Mouse (Mus musculus) heart, embryonic 10.5 days (tissue): ENCODE data around the gene Cab39. TPM values are rescaled to one million over a fixed set of nuclear protein-coding genes. Genes with fewer than 3 reads are reported as not detected.
"Not testable (repeated sequence)": the region's sequence is repeated elsewhere in the genome, so short reads cannot be mapped to it uniquely, and the experiment has no call there.

ENCODE experiments used
- DNase-seq: peaks from one replicate; pipeline ENCODE4 v3.0.0-alpha.2; 2017; ENCODE audit warnings: low spot score
- H3K27ac ChIP-seq: fragments of 300-500 bp; sonication (generic); 2 replicates; pipeline ENCODE4 v1.5.1; 2016; ENCODE audit warnings: mild to moderate bottlenecking
- H3K27me3 ChIP-seq: fragments of 300-500 bp; sonication (generic); 2 replicates; pipeline ENCODE4 v1.6.1; 2016; ENCODE audit warnings: mild to moderate bottlenecking; ENCODE audit not compliant: poor library complexity, insufficient read depth, severe bottlenecking
- H3K36me3 ChIP-seq: fragments of 300-500 bp; sonication (generic); 2 replicates; pipeline ENCODE4 v1.6.1; 2016; ENCODE audit warnings: mild to moderate bottlenecking, moderate library complexity
- H3K4me1 ChIP-seq: fragments of 300-500 bp; sonication (generic); 2 replicates; pipeline ENCODE4 v1.6.1; 2016; ENCODE audit warnings: mild to moderate bottlenecking
- H3K4me3 ChIP-seq: fragments of 300-500 bp; sonication (generic); 2 replicates; pipeline ENCODE4 v1.5.1; 2016; ENCODE audit warnings: mild to moderate bottlenecking, moderate library complexity
- H3K9me3 ChIP-seq: fragments of 300-500 bp; sonication (generic); 2 replicates; pipeline ENCODE4 v1.6.1; 2016; ENCODE audit warnings: mild to moderate bottlenecking, moderate library complexity
- WGBS: fragments of 180-500 bp; shearing (Covaris S2); methylation state at CpG from one replicate; pipeline ENCODE4 v1.1.7; 2016; 5-methylcytosine and 5-hydroxymethylcytosine counted together
- polyA plus RNA-seq: library from polyadenylated mRNA; unstranded; fragments of >200 nt; fragmentation: Nextera tagmentation; extraction: Ambion mirVana; gene quantifications from 2 replicates; pipeline ENCODE4 v1.2.1, GENCODE M21; 2016

The Cab39 gene
- polyA plus RNA-seq, 1 experiment from 2014 or later, result 31.6 TPM

GRCm38 (mm10) chr1:85799776-85800175 lies 6.5 kb downstream of the Cab39 start:
- Histone ChIP-seq H3K9me3 (no peaks in the 10 kb centered on the region), H3K36me3 (peaks cover 7% of the 10 kb centered on the region; the same call in 1 of the 2 replicates), H3K27ac (no peak overlapping the region), H3K27me3 (no peaks in the 10 kb centered on the region), H3K4me3 (no peak overlapping the region), H3K4me1 (peaks cover 4% of the 10 kb centered on the region; the same call in 1 of the 2 replicates)
- WGBS, result 88% methylated on average over 1 of the region's 1 CpGs
- no peak for DNase-seq

- no peak for DNase-seq
- no peaks in the 10 kb centered on the region for H3K9me3 ChIP-seq
- H3K27ac ChIP-seq, result no peak overlapping the region
- no peak overlapping the region for H3K4me3 ChIP-seq
- WGBS, result 96% methylated on average over 1 of the region's 1 CpGs
- H3K4me1 ChIP-seq, result peaks cover 3% of the 10 kb centered on the region; the same call in 1 of the 2 replicates
- H3K36me3 ChIP-seq, result no peaks in the 10 kb centered on the region
- H3K27me3 ChIP-seq, result no peaks in the 10 kb centered on the region
These were observed 9.3 kb downstream of the Cab39 start for GRCm38 (mm10) chr1:85802517-85802916.

GRCm38 (mm10) chr1:85804551-85804950 lies 11.3 kb downstream of the Cab39 start:
- WGBS, result 87% methylated on average over 8 of the region's 8 CpGs
- no peak for DNase-seq
- H3K9me3 ChIP-seq, result no peaks in the 10 kb centered on the region

GRCm38 (mm10) chr1:85809256-85809655 lies 16.0 kb downstream of the Cab39 start:
- Histone ChIP-seq H3K4me3 (no peak overlapping the region), H3K4me1 (peaks cover 32% of the 10 kb centered on the region; the same call in 1 of the 2 replicates)
- 83% methylated on average over 4 of the region's 4 CpGs for WGBS

More at GRCm38 (mm10) chr1:85804551-85804950, 11.3 kb downstream of the Cab39 start:
- no peaks in the 10 kb centered on the region for H3K36me3 ChIP-seq
- H3K27me3 ChIP-seq, result no peaks in the 10 kb centered on the region
- no peak overlapping the region for H3K4me3 ChIP-seq
- no peak overlapping the region for H3K27ac ChIP-seq
- H3K4me1 ChIP-seq, result peaks cover 6% of the 10 kb centered on the region; the same call in 1 of the 2 replicates

GRCm38 (mm10) chr1:85810343-85810742 lies 17.1 kb downstream of the Cab39 start:
- Histone ChIP-seq H3K27me3 (no peaks in the 10 kb centered on the region), H3K27ac (no peak overlapping the region), H3K9me3 (no peaks in the 10 kb centered on the region), H3K4me3 (no peak overlapping the region), H3K36me3 (no peaks in the 10 kb centered on the region), H3K4me1 (peaks cover 35% of the 10 kb centered on the region; the same call in 1 of the 2 replicates)
- DNase-seq, result no peak
- 72% methylated on average over 2 of the region's 2 CpGs for WGBS

More at GRCm38 (mm10) chr1:85809256-85809655, 16.0 kb downstream of the Cab39 start:
- DNase-seq, result no peak
- Histone ChIP-seq H3K36me3 (no peaks in the 10 kb centered on the region), H3K27me3 (no peaks in the 10 kb centered on the region), H3K9me3 (no peaks in the 10 kb centered on the region), H3K27ac (no peak overlapping the region)

GRCm38 (mm10) chr1:85810787-85811186 lies 17.5 kb downstream of the Cab39 start:
- no peak overlapping the region for H3K27ac ChIP-seq
- H3K36me3 ChIP-seq, result no peaks in the 10 kb centered on the region
- H3K4me1 ChIP-seq, result peaks cover 35% of the 10 kb centered on the region; the same call in 1 of the 2 replicates
- H3K9me3 ChIP-seq, result no peaks in the 10 kb centered on the region
- no peak for DNase-seq
- H3K4me3 ChIP-seq, result no peak overlapping the region
- WGBS, result 93% methylated on average over 2 of the region's 2 CpGs
- H3K27me3 ChIP-seq, result no peaks in the 10 kb centered on the region

- not testable (repeated sequence) for H3K9me3 ChIP-seq, DNase-seq
- H3K4me1 ChIP-seq, result peaks cover 32% of the 10 kb centered on the region; the same call in 1 of the 2 replicates
These were observed 21.0 kb downstream of the Cab39 start for GRCm38 (mm10) chr1:85814213-85814612.

GRCm38 (mm10) chr1:85818121-85818520 lies 24.9 kb downstream of the Cab39 start:
- Histone ChIP-seq H3K27me3 (no peaks in the 10 kb centered on the region), H3K4me3 (no peak overlapping the region), H3K9me3 (no peaks in the 10 kb centered on the region), H3K27ac (no peak overlapping the region), H3K36me3 (peaks cover 34% of the 10 kb centered on the region), H3K4me1 (peaks cover 24% of the 10 kb centered on the region; the same call in 1 of the 2 replicates)
- WGBS, result 90% methylated on average over 6 of the region's 6 CpGs
- DNase-seq, result no peak

More at GRCm38 (mm10) chr1:85814213-85814612, 21.0 kb downstream of the Cab39 start:
- not testable (repeated sequence) for H3K27me3 ChIP-seq, H3K27ac ChIP-seq, H3K4me3 ChIP-seq
- peaks cover 12% of the 10 kb centered on the region for H3K36me3 ChIP-seq

- H3K4me1 ChIP-seq, result peaks cover 10% of the 10 kb centered on the region; the same call in 1 of the 2 replicates
- no peak for DNase-seq
- H3K4me3 ChIP-seq, result no peak overlapping the region
- no peak overlapping the region for H3K27ac ChIP-seq
- H3K36me3 ChIP-seq, result peaks cover 40% of the 10 kb centered on the region
- 95% methylated on average over 1 of the region's 1 CpGs for WGBS
- H3K9me3 ChIP-seq, result no peaks in the 10 kb centered on the region
- no peaks in the 10 kb centered on the region for H3K27me3 ChIP-seq
These were observed 26.5 kb downstream of the Cab39 start for GRCm38 (mm10) chr1:85819695-85820094.

- H3K4me3 ChIP-seq, result no peak overlapping the region
- H3K27ac ChIP-seq, result no peak overlapping the region
- no peak for DNase-seq
- H3K27me3 ChIP-seq, result no peaks in the 10 kb centered on the region
- WGBS, result 68% methylated on average over 8 of the region's 8 CpGs
- peaks cover 10% of the 10 kb centered on the region; the same call in 1 of the 2 replicates for H3K4me1 ChIP-seq
- H3K9me3 ChIP-seq, result no peaks in the 10 kb centered on the region
- peaks cover 49% of the 10 kb centered on the region for H3K36me3 ChIP-seq
These were observed 29.0 kb downstream of the Cab39 start for GRCm38 (mm10) chr1:85822239-85822638.

GRCm38 (mm10) chr1:85824905-85825304 lies 31.7 kb downstream of the Cab39 start:
- Histone ChIP-seq H3K36me3 (peaks cover 38% of the 10 kb centered on the region), H3K27me3 (no peaks in the 10 kb centered on the region), H3K27ac (no peak overlapping the region), H3K9me3 (no peaks in the 10 kb centered on the region), H3K4me1 (peaks cover 10% of the 10 kb centered on the region; the same call in 1 of the 2 replicates), H3K4me3 (no peak overlapping the region)
- no peak for DNase-seq
- WGBS, result 88% methylated on average over 3 of the region's 3 CpGs

GRCm38 (mm10) chr1:85827166-85827565 lies 33.9 kb downstream of the Cab39 start:
- DNase-seq, result no peak
- Histone ChIP-seq H3K4me3 (no peak overlapping the region), H3K27me3 (no peaks in the 10 kb centered on the region), H3K36me3 (peaks cover 26% of the 10 kb centered on the region), H3K4me1 (peaks cover 5% of the 10 kb centered on the region; the same call in 1 of the 2 replicates), H3K27ac (no peak overlapping the region), H3K9me3 (no peaks in the 10 kb centered on the region)
- WGBS, result 80% methylated on average over 5 of the region's 5 CpGs

GRCm38 (mm10) chr1:85829016-85829415 lies 35.8 kb downstream of the Cab39 start:
- WGBS, result 90% methylated on average over 1 of the region's 1 CpGs

GRCm38 (mm10) chr1:85838056-85838455 lies 44.8 kb downstream of the Cab39 start:
- H3K9me3 ChIP-seq, result no peaks in the 10 kb centered on the region
- peaks cover 19% of the 10 kb centered on the region for H3K4me1 ChIP-seq
- 60% methylated on average over 4 of the region's 4 CpGs for WGBS
- no peak overlapping the region for H3K4me3 ChIP-seq
- no peak overlapping the region for H3K27ac ChIP-seq
- no peaks in the 10 kb centered on the region for H3K27me3 ChIP-seq
- peaks cover 20% of the 10 kb centered on the region for H3K36me3 ChIP-seq
- DNase-seq, result no peak

More at GRCm38 (mm10) chr1:85829016-85829415, 35.8 kb downstream of the Cab39 start:
- Histone ChIP-seq H3K4me3 (no peak overlapping the region), H3K9me3 (no peaks in the 10 kb centered on the region), H3K27me3 (no peaks in the 10 kb centered on the region), H3K4me1 (no peaks in the 10 kb centered on the region), H3K36me3 (peaks cover 17% of the 10 kb centered on the region; the same call in 1 of the 2 replicates), H3K27ac (no peak overlapping the region)
- DNase-seq, result no peak
